In the genomic region with DNA sequence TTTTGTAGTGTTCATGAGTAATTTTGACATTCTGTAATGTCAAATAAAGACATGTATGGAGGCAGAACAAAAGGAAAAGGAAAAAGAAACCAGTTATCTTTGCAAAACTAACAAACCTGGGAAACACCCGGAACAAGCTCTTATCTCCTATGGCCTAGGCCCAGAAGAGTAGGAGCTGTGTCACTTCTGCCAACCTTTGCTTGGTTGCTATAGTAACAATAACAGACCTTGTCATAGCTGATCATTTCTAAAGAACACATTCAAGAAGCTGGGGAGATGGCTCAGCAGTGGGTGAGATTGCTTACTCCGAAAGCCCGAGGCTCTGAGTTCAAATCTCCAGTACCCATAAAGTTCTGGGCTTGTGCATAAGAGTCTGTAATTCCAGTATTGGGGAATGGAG, we compare ENCODE assay signal across 28 mouse cellular contexts. TPM values are rescaled to one million over a fixed set of nuclear protein-coding genes. Genes with fewer than 3 reads are reported as not detected.
A peak's percentile ranks its signal among the peaks of the same experiment; 100 is the strongest.
DNase-seq lines count a peak whose midpoint lies in the region; ATAC-seq and TF ChIP-seq lines count a peak whose summit lies in the region.
"Had no signal": no experiment of that assay in that cellular context is flagged by ENCODE, and none has a peak within 500 bp of the region (broad histone marks: within the 10 kb centered on the region; RNA-seq: fewer than 3 reads in every experiment).

No protein-coding gene starts in this region.

- TF ChIP-seq POLR2A in MEL (IDR thresholded peaks at IDR 0.05; ENCODE audit: control insufficient read depth in 1 of 2, insufficient read depth in 1 of 2, low read depth in 1 of 2, low read length in 2 of 2, poor library complexity in 1 of 2), result no peak

- DNase-seq in G1E (ENCODE audit: low spot score) (peak; percentile 10), MEL (ENCODE audit: low read depth, low spot score) (peak; percentile 51)
- DNase-seq in heart, adult 8-10 months (ENCODE audit: low spot score), result no peak
- DNase-seq in lung, postnatal 4 days, result no peak
- no peak for DNase-seq in urinary bladder, adult 18-20 months (ENCODE audit: low spot score in 2 of 2)
- DNase-seq in spleen, postnatal 10 days (ENCODE audit: low spot score in 2 of 2), result no peak
- DNase-seq: adrenal gland, adult 8-10 months; adrenal gland, postnatal 14 days; adrenal gland, postnatal 36 days; cerebellum, adult 11-12 months; cerebellum, adult 2 months; cerebellum, adult 9-10 months; cerebellum, postnatal 25 days; embryo, embryonic 11 days had no signal

- no peak overlapping the region for H3K27ac ChIP-seq in MEL (ENCODE audit: control insufficient read depth, low read depth, low read length)
- H3K27ac ChIP-seq: embryonic facial prominence, embryonic 13.5 days; embryonic facial prominence, embryonic 15.5 days; forebrain, embryonic 10.5 days; forebrain, embryonic 12.5 days had no signal

- ATAC-seq in G1E (ENCODE audit: extremely low read depth, insufficient number of reproducible peaks, low FRiP score, poor library complexity, severe bottlenecking), result peak; percentile 92
- ATAC-seq in common myeloid progenitor, adult 5-6 weeks (replicated peaks; ENCODE audit: low read depth, poor library complexity, severe bottlenecking), result peak; percentile 63; the same call in 1 of the 2 replicates
- ATAC-seq in megakaryocyte-erythroid progenitor cell, adult 5-6 weeks (replicated peaks; ENCODE audit: low FRiP score, low TSS enrichment, poor library complexity, severe bottlenecking), result peak; percentile 98
- ATAC-seq: activated CD4-positive, CD25-positive, alpha-beta regulatory T cell, adult 4 months; forebrain, embryonic 14.5 days; forebrain, embryonic 16.5 days; Patski had no signal

- H3K4me3 ChIP-seq in G1E (ENCODE audit: low read depth, low read length) (no peak overlapping the region), MEL (ENCODE audit: control insufficient read depth in 1 of 2, insufficient read depth in 1 of 2, low read depth in 2 of 2, low read length in 2 of 2) (no peak overlapping the region)
- H3K4me3 ChIP-seq: embryonic facial prominence, embryonic 13.5 days; embryonic facial prominence, embryonic 15.5 days; erythroblast, embryonic 14.5 days; forebrain, embryonic 10.5 days; forebrain, embryonic 12.5 days had no signal

- TF ChIP-seq CTCF in G1E (IDR thresholded peaks at IDR 0.05; ENCODE audit: low read depth, low read length), result no peak
- TF ChIP-seq CTCF in MEL (IDR thresholded peaks at IDR 0.05 in 2 of 3, conservative IDR thresholded peaks at IDR 0.05 in 1 of 3; ENCODE audit: control insufficient read depth in 1 of 3, insufficient read depth in 1 of 3, low read depth in 2 of 3, low read length in 3 of 3, poor library complexity in 1 of 3, severe bottlenecking in 1 of 3), result no peak

- H3K9me3 ChIP-seq in G1E (replicated peaks) (no peaks in the 10 kb centered on the region), MEL (replicated peaks; ENCODE audit: insufficient read depth, low read length) (no peaks in the 10 kb centered on the region)
- H3K9me3 ChIP-seq: embryonic facial prominence, embryonic 13.5 days; embryonic facial prominence, embryonic 15.5 days; forebrain, embryonic 10.5 days; forebrain, embryonic 12.5 days had no signal

- H3K9ac ChIP-seq in MEL (ENCODE audit: control insufficient read depth, low read depth, low read length, poor library complexity, severe bottlenecking), result no peak overlapping the region
- H3K9ac ChIP-seq: embryonic facial prominence, embryonic 13.5 days; embryonic facial prominence, embryonic 15.5 days; forebrain, embryonic 12.5 days had no signal

- TF ChIP-seq EP300 in MEL (IDR thresholded peaks at IDR 0.05; ENCODE audit: low read depth in 1 of 2, low read length in 2 of 2), result no peak; a peak in 1 of 4 replicates

- H3K79me2 ChIP-seq in MEL (ENCODE audit: control insufficient read depth, insufficient read depth, low read length, poor library complexity), result no peaks in the 10 kb centered on the region

- no peak for TF ChIP-seq RAD21 in MEL (IDR thresholded peaks at IDR 0.05; ENCODE audit: low read depth, low read length)

- H3K36me3 ChIP-seq in G1E (replicated peaks) (no peaks in the 10 kb centered on the region), MEL (ENCODE audit: control insufficient read depth in 1 of 2, insufficient read depth in 2 of 2, low read length in 2 of 2) (peaks cover 0 to 7% of the 10 kb centered on the region in 2 experiments; a peak in 2 of 4 replicates)
- H3K36me3 ChIP-seq: embryonic facial prominence, embryonic 13.5 days; embryonic facial prominence, embryonic 15.5 days; forebrain, embryonic 10.5 days; forebrain, embryonic 12.5 days had no signal

- H3K4me1 ChIP-seq in G1E (ENCODE audit: insufficient read depth, low read depth, low read length) (peaks cover 22% of the 10 kb centered on the region; the same call in 1 of the 2 replicates), MEL (ENCODE audit: control insufficient read depth in 1 of 2, insufficient read depth in 2 of 2, low read length in 2 of 2) (peaks cover 0 to 3% of the 10 kb centered on the region in 2 experiments; a peak in 1 of 4 replicates)
- H3K4me1 ChIP-seq: embryonic facial prominence, embryonic 13.5 days; embryonic facial prominence, embryonic 15.5 days; forebrain, embryonic 10.5 days; forebrain, embryonic 12.5 days had no signal

- H3K27me3 ChIP-seq in G1E (ENCODE audit: insufficient read depth, low read length), result no peaks in the 10 kb centered on the region
- no peaks in the 10 kb centered on the region; a peak in 2 of 4 replicates for H3K27me3 ChIP-seq in MEL (ENCODE audit: control insufficient read depth in 1 of 2, insufficient read depth in 2 of 2, low read length in 2 of 2)
- H3K27me3 ChIP-seq: embryonic facial prominence, embryonic 13.5 days; embryonic facial prominence, embryonic 15.5 days; forebrain, embryonic 12.5 days; Patski had no signal

TF ChIP-seq in MEL, 35 proteins besides CTCF, POLR2A, EP300 and RAD21:
- TF ChIP-seq ZC3H11A (IDR thresholded peaks at IDR 0.05; ENCODE audit: low read depth, low read length) (no peak), TAL1 (IDR thresholded peaks at IDR 0.05; ENCODE audit: low read length) (no peak), MYB (IDR thresholded peaks at IDR 0.05; ENCODE audit: low read depth, low read length) (no peak), TBP (IDR thresholded peaks at IDR 0.05; ENCODE audit: low read depth, low read length) (no peak), GATA1 (IDR thresholded peaks at IDR 0.05; ENCODE audit: low read depth, low read length) (0 out of 2 replicates have a peak, but pooled peaks have one; percentile 50)

RNA-seq across cellular contexts. Expression of a gene that starts 36.5 kb away (rescaled TPM):
- total RNA-seq in G1E (2014; fragmentation: Nextera tagmentation), result not detected in 2 replicates
- total RNA-seq in G1E (2017), result not detected in 2 replicates
- not detected in 2 replicates for polyA plus RNA-seq in G1E (2012)
- total RNA-seq in MEL (2012; rRNA removed), result not detected in 2 replicates
- not detected for polyA plus RNA-seq in MEL (2012; ENCODE audit: insufficient read depth in 1 of 2, insufficient read length in 2 of 2, low read depth in 1 of 2, low replicate concordance in 2 of 2, missing spikeins in 1 of 2)
- total RNA-seq in common myeloid progenitor, adult 5-6 weeks (2017), result not detected in 2 replicates
- total RNA-seq in megakaryocyte-erythroid progenitor cell, adult 5-6 weeks (2014; fragmentation: Nextera tagmentation), result not detected in 2 replicates
- total RNA-seq in megakaryocyte-erythroid progenitor cell, adult 5-6 weeks (2017), result 0.30 TPM in 1 of 2 replicates, not detected in the other
- under 1 TPM in 2 of 4 experiments, not detected in 2; 0.14 to 0.16 TPM for total RNA-seq in heart, adult 8-10 months (2022)
- total RNA-seq: adrenal gland, adult 18-20 months; adrenal gland, adult 8-10 months; adrenal gland, postnatal 14 days; adrenal gland, postnatal 36 days had no signal
- polyA plus RNA-seq: activated CD4-positive, CD25-positive, alpha-beta regulatory T cell, adult 4 months; erythroblast, embryonic 14.5 days; forebrain, embryonic 12.5 days had no signal

RNA-seq across cellular contexts. Expression of a gene that starts 45.7 kb away (rescaled TPM):
- total RNA-seq in G1E (2014; fragmentation: Nextera tagmentation), result 9.5 and 16.3 TPM in 2 replicates
- 1.2 and 1.4 TPM in 2 replicates for total RNA-seq in G1E (2017)
- polyA plus RNA-seq in G1E (2012), result 0.31 and 0.51 TPM in 2 replicates
- total RNA-seq in MEL (2012; rRNA removed), result 0.12 TPM in 1 of 2 replicates, not detected in the other
- polyA plus RNA-seq in MEL (2012; ENCODE audit: insufficient read depth in 1 of 2, insufficient read length in 2 of 2, low read depth in 1 of 2, low replicate concordance in 2 of 2, missing spikeins in 1 of 2), result not detected
- total RNA-seq in common myeloid progenitor, adult 5-6 weeks (2017), result 0.82 and 1.5 TPM in 2 replicates
- total RNA-seq in megakaryocyte-erythroid progenitor cell, adult 5-6 weeks (2014; fragmentation: Nextera tagmentation), result not detected in 2 replicates
- 0.80 TPM in 1 of 2 replicates, not detected in the other for total RNA-seq in megakaryocyte-erythroid progenitor cell, adult 5-6 weeks (2017)
- total RNA-seq in heart, adult 8-10 months (2022), result 10 to 100 TPM; 10.5 to 27.1 (median 17.0) TPM
- polyA plus RNA-seq: activated CD4-positive, CD25-positive, alpha-beta regulatory T cell, adult 4 months had no signal

RNA-seq across cellular contexts. Expression of a gene that starts 49.6 kb away (rescaled TPM):
- 73.3 and 84.5 TPM in 2 replicates for total RNA-seq in G1E (2014; fragmentation: Nextera tagmentation)
- 31.9 and 45.6 TPM in 2 replicates for total RNA-seq in G1E (2017)
- polyA plus RNA-seq in G1E (2012), result 2.9 and 6.8 TPM in 2 replicates
- total RNA-seq in MEL (2012; rRNA removed), result 253 and 283 TPM in 2 replicates
- polyA plus RNA-seq in MEL (2012; ENCODE audit: insufficient read depth in 1 of 2, insufficient read length in 2 of 2, low read depth in 1 of 2, low replicate concordance in 2 of 2, missing spikeins in 1 of 2), result 100 to 1,000 TPM in 1 of 2 experiments, not detected in 1; 393 TPM
- total RNA-seq in common myeloid progenitor, adult 5-6 weeks (2017), result 138 and 211 TPM in 2 replicates
- total RNA-seq in megakaryocyte-erythroid progenitor cell, adult 5-6 weeks (2014; fragmentation: Nextera tagmentation), result 2.3 TPM in 1 of 2 replicates, not detected in the other
- 40.2 and 87.4 TPM in 2 replicates for total RNA-seq in megakaryocyte-erythroid progenitor cell, adult 5-6 weeks (2017)
- 10 to 100 TPM; 30.1 to 36.7 (median 30.8) TPM for total RNA-seq in heart, adult 8-10 months (2022)
- total RNA-seq: ES-E14 had no signal
- polyA plus RNA-seq: activated CD4-positive, CD25-positive, alpha-beta regulatory T cell, adult 4 months; C2C12; Patski had no signal

Comparison
In these comparisons a context has a peak if more than half of its experiments do, and no peak if none do; other contexts are left out.
1. DNase-seq: peak in G1E (single experiment) and MEL (single experiment); none in heart, adult 8-10 months (single experiment), lung, postnatal 4 days (0 of 2), urinary bladder, adult 18-20 months (0 of 2) and spleen, postnatal 10 days (0 of 2).
2. Peak in every context shown above with its lines, with median percentiles within 50 percentile points of each other: ATAC-seq.